Mouse (Mus musculus): Measurements from ENCODE around the gene Znfx1. TPM values are rescaled to one million over a fixed set of nuclear protein-coding genes. Genes with fewer than 3 reads are reported as not detected.
A peak's percentile ranks its signal among the peaks of the same experiment; 100 is the strongest.

The Znfx1 gene
- total and polyA plus RNA-seq, 3 experiments, result 21.9 to 39.3 (median 37.4) TPM

- peaks cover 27% of the 10 kb centered on the region for H3K36me3 ChIP-seq (ENCODE audit: control insufficient read depth, insufficient read depth, low read length)
- no peak overlapping the region for H3K27ac ChIP-seq
- TF ChIP-seq EP300 (IDR thresholded peaks at IDR 0.05; ENCODE audit: insufficient read depth, low read depth, low read length), result no peak
- TF ChIP-seq CTCF (IDR thresholded peaks at IDR 0.05), result no peak
- TF ChIP-seq POLR2A (IDR thresholded peaks at IDR 0.05; ENCODE audit: insufficient read depth, low read depth, low read length), result no peak
- WGBS, result 82% methylated on average over 15 of the region's 15 CpGs
- no peak overlapping the region for H3K4me3 ChIP-seq
- DNase-seq, result no peak
- H3K4me1 ChIP-seq (ENCODE audit: control insufficient read depth, insufficient read depth, low read length), result peaks cover 32% of the 10 kb centered on the region
- peaks cover 2% of the 10 kb centered on the region; the same call in 1 of the 2 replicates for H3K79me2 ChIP-seq (replicated peaks; ENCODE audit: control insufficient read depth, insufficient read depth, low read length)
- intact Hi-C loops (cut with DNase I), result no loop called here
- no peaks in the 10 kb centered on the region for H3K27me3 ChIP-seq (ENCODE audit: control insufficient read depth, insufficient read depth, low read length)
- no peak overlapping the region for H3K9ac ChIP-seq (ENCODE audit: low read depth, low read length)
Observed at GRCm38 (mm10) chr2:167056210-167056941, 6.4 kb downstream of the Znfx1 start.

DNA sequence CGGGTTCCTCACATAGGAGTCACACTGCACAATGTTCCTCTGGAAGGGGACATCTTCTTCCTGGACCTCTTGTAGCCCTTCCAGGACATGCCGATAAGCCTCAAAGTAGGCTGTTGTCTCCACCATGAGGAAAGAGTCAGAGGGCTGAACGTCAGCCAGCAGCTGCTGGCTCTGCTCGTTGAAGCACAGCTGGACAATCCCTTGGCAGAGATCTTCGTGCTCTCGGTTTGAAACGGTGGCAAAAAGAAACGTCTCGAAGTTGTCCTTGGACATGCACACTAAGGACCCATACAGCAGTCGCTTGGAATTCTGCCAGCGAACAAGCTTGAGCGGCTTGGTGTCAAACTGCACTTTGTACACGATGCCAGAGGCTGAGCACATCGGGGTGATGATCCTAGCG lies 7.4 kb downstream of the Znfx1 start:
- intact Hi-C loops (cut with DNase I), result no loop called here
- H3K4me1 ChIP-seq (ENCODE audit: control insufficient read depth, insufficient read depth, low read length), result peaks cover 28% of the 10 kb centered on the region
- no peak overlapping the region for H3K9ac ChIP-seq (ENCODE audit: low read depth, low read length)
- WGBS, result 28% methylated on average over 15 of the region's 15 CpGs
- no peak overlapping the region for H3K4me3 ChIP-seq
- H3K36me3 ChIP-seq (ENCODE audit: control insufficient read depth, insufficient read depth, low read length), result peaks cover 29% of the 10 kb centered on the region
- peak; percentile 69 to 79 for DNase-seq
- H3K27me3 ChIP-seq (ENCODE audit: control insufficient read depth, insufficient read depth, low read length), result no peaks in the 10 kb centered on the region
- H3K27ac ChIP-seq, result no peak overlapping the region; the same call in 1 of the 2 replicates
- TF ChIP-seq CTCF (IDR thresholded peaks at IDR 0.05) (no peak), EP300 (IDR thresholded peaks at IDR 0.05; ENCODE audit: insufficient read depth, low read depth, low read length) (0 out of 2 replicates have a peak, but pooled peaks have one; percentile 26)
- peaks cover 4% of the 10 kb centered on the region; the same call in 1 of the 2 replicates for H3K79me2 ChIP-seq (replicated peaks; ENCODE audit: control insufficient read depth, insufficient read depth, low read length)

DNA sequence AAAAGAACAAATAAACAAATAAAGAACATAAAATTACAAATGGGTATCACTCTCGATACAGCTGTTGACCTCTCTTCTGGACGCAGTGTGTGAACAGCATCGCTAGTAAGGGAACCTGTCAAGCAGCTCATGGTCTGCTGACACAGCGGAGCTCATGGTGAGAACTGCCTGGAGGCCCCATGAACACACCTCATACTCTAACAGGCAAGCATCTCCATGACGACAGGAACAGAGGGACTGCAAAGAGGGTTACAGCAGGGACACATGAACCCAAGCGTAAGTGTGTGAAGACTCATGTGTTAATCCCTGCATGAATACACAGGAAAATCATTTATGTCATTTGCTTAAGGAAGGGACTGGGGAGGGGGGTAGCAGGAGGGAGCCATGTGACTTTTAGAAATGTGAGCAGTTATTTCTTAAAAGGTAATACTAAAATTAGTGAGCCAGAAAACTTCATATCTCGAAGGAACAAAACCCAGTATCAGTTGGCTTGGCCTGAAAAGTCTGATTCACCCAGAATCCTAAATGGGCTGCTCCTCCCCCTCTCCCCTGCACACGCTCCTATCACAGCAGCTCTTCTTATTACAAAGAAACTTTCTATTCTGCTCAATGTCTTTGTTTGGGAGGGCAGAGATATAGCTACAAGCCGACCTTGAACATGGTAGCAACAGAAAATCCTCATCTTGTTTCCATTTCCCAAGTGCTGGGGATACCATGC lies 9.5 kb downstream of the Znfx1 start:
- intact Hi-C loops (cut with DNase I), result loop anchor here (5.0 kb wide), 1 partner anchor 36 kb away; the partner anchor contains the start of gene Ddx27
- Histone ChIP-seq H3K27me3 (ENCODE audit: control insufficient read depth, insufficient read depth, low read length) (no peaks in the 10 kb centered on the region), H3K9ac (ENCODE audit: low read depth, low read length) (no peak overlapping the region), H3K79me2 (replicated peaks; ENCODE audit: control insufficient read depth, insufficient read depth, low read length) (peaks cover 5% of the 10 kb centered on the region), H3K36me3 (ENCODE audit: control insufficient read depth, insufficient read depth, low read length) (peaks cover 29% of the 10 kb centered on the region), H3K27ac (no peak overlapping the region), H3K4me1 (ENCODE audit: control insufficient read depth, insufficient read depth, low read length) (peaks cover 28% of the 10 kb centered on the region), H3K4me3 (no peak overlapping the region)
- 55% methylated on average over 9 of the region's 9 CpGs for WGBS
- no peak for DNase-seq
- TF ChIP-seq EP300 (IDR thresholded peaks at IDR 0.05; ENCODE audit: insufficient read depth, low read depth, low read length) (no peak), CTCF (IDR thresholded peaks at IDR 0.05) (no peak), POLR2A (IDR thresholded peaks at IDR 0.05; ENCODE audit: insufficient read depth, low read depth, low read length) (no peak)

GRCm38 (mm10) chr2:167048698-167049358 lies 14.0 kb downstream of the Znfx1 start:
- no peak for DNase-seq
- intact Hi-C loops (cut with DNase I), result no loop called here
- no peaks in the 10 kb centered on the region for H3K27me3 ChIP-seq (ENCODE audit: control insufficient read depth, insufficient read depth, low read length)
- H3K27ac ChIP-seq, result no peak overlapping the region
- 75% methylated on average over 8 of the region's 8 CpGs for WGBS
- peaks cover 7% of the 10 kb centered on the region for H3K79me2 ChIP-seq (replicated peaks; ENCODE audit: control insufficient read depth, insufficient read depth, low read length)
- H3K4me1 ChIP-seq (ENCODE audit: control insufficient read depth, insufficient read depth, low read length), result peaks cover 6% of the 10 kb centered on the region; the same call in 1 of the 2 replicates
- no peak overlapping the region for H3K9ac ChIP-seq (ENCODE audit: low read depth, low read length)
- peaks cover 10% of the 10 kb centered on the region for H3K36me3 ChIP-seq (ENCODE audit: control insufficient read depth, insufficient read depth, low read length)
- TF ChIP-seq EP300 (IDR thresholded peaks at IDR 0.05; ENCODE audit: insufficient read depth, low read depth, low read length), result no peak
- TF ChIP-seq CTCF (IDR thresholded peaks at IDR 0.05), result no peak
- TF ChIP-seq POLR2A (IDR thresholded peaks at IDR 0.05; ENCODE audit: insufficient read depth, low read depth, low read length), result no peak
- no peak overlapping the region for H3K4me3 ChIP-seq

GRCm38 (mm10) chr2:167048223-167048622 lies 14.6 kb downstream of the Znfx1 start:
- no peak for TF ChIP-seq POLR2A (IDR thresholded peaks at IDR 0.05; ENCODE audit: insufficient read depth, low read depth, low read length)
- no peak for TF ChIP-seq CTCF (IDR thresholded peaks at IDR 0.05)
- no peak for TF ChIP-seq EP300 (IDR thresholded peaks at IDR 0.05; ENCODE audit: insufficient read depth, low read depth, low read length)
- Histone ChIP-seq H3K79me2 (replicated peaks; ENCODE audit: control insufficient read depth, insufficient read depth, low read length) (peaks cover 7% of the 10 kb centered on the region), H3K27me3 (ENCODE audit: control insufficient read depth, insufficient read depth, low read length) (no peaks in the 10 kb centered on the region), H3K27ac (no peak overlapping the region), H3K36me3 (ENCODE audit: control insufficient read depth, insufficient read depth, low read length) (peaks cover 4% of the 10 kb centered on the region), H3K4me3 (no peak overlapping the region), H3K9ac (ENCODE audit: low read depth, low read length) (no peak overlapping the region), H3K4me1 (ENCODE audit: control insufficient read depth, insufficient read depth, low read length) (peaks cover 3% of the 10 kb centered on the region; the same call in 1 of the 2 replicates)
- intact Hi-C loops (cut with DNase I), result no loop called here
- DNase-seq, result no peak
- WGBS, result 90% methylated on average over 10 of the region's 10 CpGs

Data from heart, adult 2 months (tissue).